Mouse (Mus musculus) kidney, postnatal 0 days (tissue): ENCODE results near the gene Gabbr2. TPM values are rescaled to one million over a fixed set of nuclear protein-coding genes. Genes with fewer than 3 reads are reported as not detected.
A peak's percentile ranks its signal among the peaks of the same experiment; 100 is the strongest.

ENCODE experiments used
- ATAC-seq: fragments of 200-750 bp; cut with Nextera tagmentation; replicated peaks from 2 replicates; pipeline ENCODE4 v1.8.0; 2017; ENCODE audit warnings: low read depth, moderate number of reproducible peaks, moderate TSS enrichment, moderate library complexity; ENCODE audit not compliant: low FRiP score
- DNase-seq: peaks from one replicate; pipeline ENCODE4 v3.0.0-alpha.2; 2016; ENCODE audit warnings: low spot score
- H3K27ac ChIP-seq: fragments of 300-500 bp; sonication (generic); 2 replicates; pipeline ENCODE4 v1.5.1; 2014; ENCODE audit warnings: mild to moderate bottlenecking
- H3K27me3 ChIP-seq: fragments of 300-500 bp; sonication (generic); 2 replicates; pipeline ENCODE4 v1.6.1; 2014; ENCODE audit warnings: low read length, mixed read lengths; ENCODE audit not compliant: insufficient read depth
- H3K36me3 ChIP-seq: fragments of 300-500 bp; sonication (generic); 2 replicates; pipeline ENCODE4 v1.6.1; 2014; ENCODE audit warnings: low read length, mixed read lengths; ENCODE audit not compliant: insufficient read depth
- H3K4me1 ChIP-seq: fragments of 300-500 bp; sonication (generic); replicated peaks from 2 replicates; pipeline ENCODE4 v1.6.1; 2014; ENCODE audit warnings: antibody characterized with exemption, low read length, mixed read lengths; ENCODE audit not compliant: insufficient read depth
- H3K4me2 ChIP-seq: fragments of 300-500 bp; sonication (generic); 2 replicates; pipeline ENCODE4 v1.6.1; 2014; ENCODE audit warnings: mild to moderate bottlenecking, low read length, moderate library complexity, mixed read lengths
- H3K4me3 ChIP-seq: fragments of 300-500 bp; sonication (generic); replicated peaks from 2 replicates; pipeline ENCODE4 v1.5.1; 2014; ENCODE audit warnings: low read depth, low read length
- H3K9ac ChIP-seq: fragments of 300-500 bp; sonication (generic); 2 replicates; pipeline ENCODE4 v1.6.1; 2014; ENCODE audit warnings: low read depth, low read length
- H3K9me3 ChIP-seq: fragments of 300-500 bp; sonication (generic); replicated peaks from 2 replicates; pipeline ENCODE4 v1.6.1; 2016; ENCODE audit warnings: low read length, inconsistent platforms, mixed read lengths
- CTCF ChIP-seq: IDR thresholded peaks from 2 replicates; pipeline ENCODE4 v1.5.1; 2016; ENCODE audit warnings: antibody characterized with exemption, low read depth, mild to moderate bottlenecking, moderate library complexity
- WGBS: fragments of 180-500 bp; shearing (Covaris S2); extraction: QIAGEN DNeasy Blood & Tissue Kit; methylation state at CpG from one replicate; pipeline ENCODE4 v1.1.7; 2014; 5-methylcytosine and 5-hydroxymethylcytosine counted together
- polyA plus RNA-seq: library from polyadenylated mRNA; unstranded; fragments of >200 nt; fragmentation: Nextera tagmentation; extraction: Ambion mirVana; gene quantifications from 2 replicates; pipeline ENCODE4 v1.2.1, GENCODE M21; 2015

The Gabbr2 gene
- polyA plus RNA-seq, 1 experiment from 2014 or later: 0.22 TPM

GRCm38 (mm10) chr4:46665371-46665774 is 326.3 kb downstream of the Gabbr2 start:
- Histone ChIP-seq H3K36me3 (no peaks in the 10 kb centered on the region), H3K9ac (no peak overlapping the region), H3K27me3 (no peaks in the 10 kb centered on the region), H3K27ac (0 out of 2 replicates have a peak overlapping the region, but pooled peaks have one; percentile 31), H3K4me1 (peaks cover 16% of the 10 kb centered on the region), H3K4me2 (peak overlapping the region; percentile 13; the same call in 1 of the 2 replicates), H3K4me3 (no peak overlapping the region), H3K9me3 (no peaks in the 10 kb centered on the region)
- ATAC-seq: no peak
- peak; percentile 63 for TF ChIP-seq CTCF
- 0% methylated on average over 6 of the region's 8 CpGs for WGBS
- DNase-seq: peak; percentile 70

GRCm38 (mm10) chr4:46664123-46665009 is 327.3 kb downstream of the Gabbr2 start:
- ATAC-seq (peak; percentile 87), DNase-seq (peak; percentile 83)
- Histone ChIP-seq H3K4me1 (peaks cover 16% of the 10 kb centered on the region), H3K36me3 (no peaks in the 10 kb centered on the region), H3K27me3 (no peaks in the 10 kb centered on the region), H3K4me3 (peak overlapping the region; percentile 28), H3K9ac (peak overlapping the region; percentile 72), H3K9me3 (no peaks in the 10 kb centered on the region), H3K27ac (peak overlapping the region; percentile 80), H3K4me2 (peak overlapping the region; percentile 72)
- no peak for TF ChIP-seq CTCF
- WGBS: 3% methylated on average over 33 of the region's 34 CpGs

GRCm38 (mm10) chr4:46661433-46661832 is 330.2 kb downstream of the Gabbr2 start:
- no peak overlapping the region for H3K4me3 ChIP-seq
- H3K9me3 ChIP-seq: no peaks in the 10 kb centered on the region
- no peaks in the 10 kb centered on the region for H3K27me3 ChIP-seq
- TF ChIP-seq CTCF: no peak
- DNase-seq: no peak
- H3K4me1 ChIP-seq: peaks cover 16% of the 10 kb centered on the region
- ATAC-seq: no peak
- no peak overlapping the region for H3K27ac ChIP-seq
- 73% methylated on average over 9 of the region's 9 CpGs for WGBS
- H3K4me2 ChIP-seq: no peak overlapping the region
- no peaks in the 10 kb centered on the region for H3K36me3 ChIP-seq
- H3K9ac ChIP-seq: no peak overlapping the region

GRCm38 (mm10) chr4:46658946-46659345 is 332.7 kb downstream of the Gabbr2 start:
- no peak for ATAC-seq
- H3K9ac ChIP-seq: no peak overlapping the region
- WGBS: 41% methylated on average over 5 of the region's 5 CpGs
- no peak overlapping the region for H3K4me3 ChIP-seq
- H3K9me3 ChIP-seq: no peaks in the 10 kb centered on the region
- H3K27me3 ChIP-seq: no peaks in the 10 kb centered on the region
- no peak for TF ChIP-seq CTCF
- H3K4me2 ChIP-seq: no peak overlapping the region
- DNase-seq: no peak
- no peaks in the 10 kb centered on the region for H3K36me3 ChIP-seq
- H3K4me1 ChIP-seq: peaks cover 5% of the 10 kb centered on the region
- H3K27ac ChIP-seq: no peak overlapping the region

GRCm38 (mm10) chr4:46657116-46657515 is 334.6 kb downstream of the Gabbr2 start:
- H3K27me3 ChIP-seq: no peaks in the 10 kb centered on the region

GRCm38 (mm10) chr4:46655956-46656355 is 335.7 kb downstream of the Gabbr2 start:
- 61% methylated on average over 2 of the region's 2 CpGs for WGBS
- H3K27me3 ChIP-seq: no peaks in the 10 kb centered on the region
- no peak overlapping the region for H3K27ac ChIP-seq
- DNase-seq: no peak
- H3K4me3 ChIP-seq: no peak overlapping the region
- H3K9ac ChIP-seq: no peak overlapping the region
- H3K36me3 ChIP-seq: no peaks in the 10 kb centered on the region
- no peaks in the 10 kb centered on the region for H3K4me1 ChIP-seq
- no peaks in the 10 kb centered on the region for H3K9me3 ChIP-seq
- H3K4me2 ChIP-seq: no peak overlapping the region
- ATAC-seq: no peak
- TF ChIP-seq CTCF: no peak

More at GRCm38 (mm10) chr4:46657116-46657515, 334.6 kb downstream of the Gabbr2 start:
- ATAC-seq (no peak), DNase-seq (peak; percentile 83)
- Histone ChIP-seq H3K9me3 (no peaks in the 10 kb centered on the region), H3K4me2 (no peak overlapping the region), H3K36me3 (no peaks in the 10 kb centered on the region), H3K4me1 (no peaks in the 10 kb centered on the region), H3K9ac (no peak overlapping the region), H3K27ac (no peak overlapping the region), H3K4me3 (no peak overlapping the region)
- peak; percentile 98 for TF ChIP-seq CTCF
- WGBS: 9% methylated on average over 5 of the region's 5 CpGs
